Mouse (Mus musculus) liver, postnatal 0 days (tissue): Measurements from ENCODE around the gene Camta1.

ENCODE experiments used
- CTCF ChIP-seq: sonication (generic); IDR thresholded peaks from 2 replicates; pipeline ENCODE4 v1.5.1; 2016; ENCODE audit warnings: antibody characterized with exemption, low read depth
- EP300 ChIP-seq: IDR thresholded peaks from 2 replicates; pipeline ENCODE4 v1.6.1; 2016; ENCODE audit warnings: antibody characterized with exemption, low read depth, mild to moderate bottlenecking

GRCm38 (mm10) chr4:151567105-151567504 lies 294.6 kb downstream of the Camta1 start:
- no peak for TF ChIP-seq CTCF
- no peak for TF ChIP-seq EP300
